Mouse (Mus musculus) liver, embryonic 14.5 days (tissue): Measurements from ENCODE around the gene Ctnnd2.

Experiments used
- CTCF ChIP-seq: IDR thresholded peaks from 2 replicates; pipeline ENCODE4 v1.5.1; 2016; ENCODE audit warnings: antibody characterized with exemption, low read depth, control low read depth
- EP300 ChIP-seq: IDR thresholded peaks from 2 replicates; pipeline ENCODE4 v1.6.1; 2016; ENCODE audit warnings: antibody characterized with exemption, low read depth

DNA sequence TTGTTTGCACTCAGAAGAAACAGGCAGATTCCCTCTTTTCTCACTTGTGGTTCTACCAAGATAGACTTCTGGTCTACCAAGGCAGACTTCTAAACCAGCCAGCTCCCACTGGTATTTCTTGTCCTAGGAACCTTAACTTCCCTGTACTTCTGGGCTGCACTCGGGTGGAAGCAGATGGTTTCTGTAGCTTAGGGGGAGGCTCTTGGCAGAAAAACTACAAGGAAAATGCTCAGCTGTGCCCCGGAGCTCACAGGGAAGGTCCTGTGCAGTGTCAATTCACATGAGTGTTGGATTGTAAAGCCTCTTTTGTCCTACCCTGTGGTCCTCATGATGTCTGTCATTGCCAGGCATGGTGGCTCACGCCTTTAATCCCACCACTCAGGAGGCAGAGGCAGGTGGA, 546.4 kb downstream of the Ctnnd2 start:
- TF ChIP-seq CTCF (no peak), EP300 (no peak)
